Mouse (Mus musculus): ENCODE data around the gene Tmem184b. TPM values are rescaled to one million over a fixed set of nuclear protein-coding genes. Genes with fewer than 3 reads are reported as not detected.

Gene Tmem184b
- polyA plus RNA-seq, 1 experiment from 2014 or later = 34.1 TPM

DNA sequence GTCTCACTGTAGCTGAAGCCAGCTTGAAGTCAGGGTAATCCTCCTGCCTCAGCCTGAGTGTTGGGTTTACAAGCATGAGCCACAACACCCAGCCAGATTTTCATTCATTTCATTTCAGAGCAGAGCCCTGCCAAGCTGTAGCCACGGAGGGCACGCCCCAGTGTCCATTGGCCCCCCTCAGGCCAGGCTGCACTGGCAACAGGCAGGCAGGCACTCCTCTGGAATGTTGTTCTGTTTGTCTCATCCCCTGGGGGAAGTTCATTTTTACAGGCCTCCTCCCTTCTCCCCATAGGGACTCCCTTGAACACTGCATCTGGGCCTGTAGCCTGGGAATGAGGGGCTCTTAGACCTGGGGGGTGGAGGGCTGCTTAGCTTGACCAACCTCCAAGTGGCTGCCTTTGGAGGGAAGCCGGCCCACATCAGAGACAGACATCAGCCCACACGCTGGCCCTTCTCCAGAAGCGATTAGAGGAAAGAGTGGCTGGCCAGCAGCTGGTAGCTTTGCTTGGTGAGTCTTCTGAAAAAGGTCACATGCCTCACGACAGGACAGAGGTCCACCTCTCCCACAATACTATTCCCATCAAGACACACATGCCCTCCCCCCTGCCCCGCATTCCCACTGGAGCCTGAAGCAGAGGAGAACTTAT lies 11.8 kb downstream of the Tmem184b start:
- no peak overlapping the region for H3K9ac ChIP-seq (ENCODE audit: low read depth, low read length)
- no peak for ATAC-seq
- H3K4me3 ChIP-seq (ENCODE audit: low read depth, low read length) = no peak overlapping the region
- H3K27me3 ChIP-seq (replicated peaks; ENCODE audit: control insufficient read depth, insufficient read depth, low read length) = no peaks in the 10 kb centered on the region
- no peak overlapping the region for H3K4me2 ChIP-seq (replicated peaks; ENCODE audit: low read depth)
- no peak for TF ChIP-seq CTCF (IDR thresholded peaks at IDR 0.05; ENCODE audit: low read depth)
- H3K36me3 ChIP-seq (ENCODE audit: control insufficient read depth, insufficient read depth) = no peaks in the 10 kb centered on the region; the same call in 1 of the 2 replicates
- H3K4me1 ChIP-seq (replicated peaks; ENCODE audit: control insufficient read depth, insufficient read depth, low read length) = peaks cover 39% of the 10 kb centered on the region
- H3K27ac ChIP-seq (ENCODE audit: low read depth, low read length) = peak overlapping the region; percentile 29; the same call in 1 of the 2 replicates
- 34% methylated on average over 7 of the region's 7 CpGs for WGBS
- no peaks in the 10 kb centered on the region for H3K9me3 ChIP-seq (ENCODE audit: control insufficient read depth)

DNA sequence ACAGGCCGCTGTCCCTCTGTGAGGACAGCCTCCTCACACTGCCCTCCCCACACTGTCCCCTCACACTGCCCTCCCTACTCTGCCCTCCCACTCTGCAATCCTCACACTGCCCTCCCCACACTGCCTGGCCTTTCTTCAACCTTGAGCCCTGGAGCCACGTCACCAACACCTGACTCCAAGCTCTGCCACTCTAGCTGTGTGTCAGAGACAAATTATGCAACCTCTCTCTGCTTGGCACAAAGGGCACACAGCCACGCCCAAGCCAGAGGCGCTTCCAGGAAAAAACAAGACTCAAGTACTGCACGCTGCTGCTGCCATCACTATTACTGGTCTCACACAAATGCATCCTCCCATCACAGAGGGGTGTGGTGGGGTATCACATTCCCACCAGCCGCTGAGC lies 12.9 kb downstream of the Tmem184b start:
- peak; percentile 84 for ATAC-seq
- WGBS = 44% methylated on average over 6 of the region's 6 CpGs
- Histone ChIP-seq H3K9me3 (ENCODE audit: control insufficient read depth) (no peaks in the 10 kb centered on the region), H3K36me3 (ENCODE audit: control insufficient read depth, insufficient read depth) (no peaks in the 10 kb centered on the region; the same call in 1 of the 2 replicates), H3K9ac (ENCODE audit: low read depth, low read length) (no peak overlapping the region), H3K4me2 (replicated peaks; ENCODE audit: low read depth) (no peak overlapping the region), H3K27me3 (replicated peaks; ENCODE audit: control insufficient read depth, insufficient read depth, low read length) (no peaks in the 10 kb centered on the region), H3K4me1 (replicated peaks; ENCODE audit: control insufficient read depth, insufficient read depth, low read length) (peaks cover 39% of the 10 kb centered on the region), H3K27ac (ENCODE audit: low read depth, low read length) (peak overlapping the region; percentile 82), H3K4me3 (ENCODE audit: low read depth, low read length) (no peak overlapping the region)
- no peak for TF ChIP-seq CTCF (IDR thresholded peaks at IDR 0.05; ENCODE audit: low read depth)

DNA sequence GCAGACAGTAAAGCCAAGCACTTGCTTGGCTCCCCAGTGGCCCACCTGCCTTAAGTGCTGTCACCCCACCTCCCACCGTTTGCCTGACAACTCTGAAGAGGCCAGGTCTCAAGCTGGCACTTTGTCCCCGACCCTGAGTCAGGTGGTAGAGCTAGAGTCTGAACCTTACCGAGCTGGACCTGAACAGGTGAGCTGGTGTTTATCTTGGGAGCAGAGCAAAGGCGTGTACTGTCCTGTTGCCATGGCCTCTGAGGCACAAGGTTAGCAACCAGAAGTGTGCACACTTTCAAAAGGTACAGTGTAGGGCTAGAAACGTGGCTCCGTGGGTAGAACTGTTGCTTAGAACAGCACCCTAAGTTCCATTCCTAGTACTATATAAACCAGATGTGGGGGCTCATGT lies 15.2 kb downstream of the Tmem184b start:
- Histone ChIP-seq H3K4me3 (ENCODE audit: low read depth, low read length) (no peak overlapping the region), H3K9me3 (ENCODE audit: control insufficient read depth) (no peaks in the 10 kb centered on the region), H3K27ac (ENCODE audit: low read depth, low read length) (peak overlapping the region; percentile 85), H3K36me3 (ENCODE audit: control insufficient read depth, insufficient read depth) (no peaks in the 10 kb centered on the region; the same call in 1 of the 2 replicates), H3K9ac (ENCODE audit: low read depth, low read length) (no peak overlapping the region), H3K4me1 (replicated peaks; ENCODE audit: control insufficient read depth, insufficient read depth, low read length) (peaks cover 35% of the 10 kb centered on the region), H3K4me2 (replicated peaks; ENCODE audit: low read depth) (0 out of 2 replicates have a peak overlapping the region, but pooled peaks have one; percentile 1), H3K27me3 (replicated peaks; ENCODE audit: control insufficient read depth, insufficient read depth, low read length) (no peaks in the 10 kb centered on the region)
- ATAC-seq = peak; percentile 62
- no peak for TF ChIP-seq CTCF (IDR thresholded peaks at IDR 0.05; ENCODE audit: low read depth)
- WGBS = 28% methylated on average over 6 of the region's 6 CpGs

DNA sequence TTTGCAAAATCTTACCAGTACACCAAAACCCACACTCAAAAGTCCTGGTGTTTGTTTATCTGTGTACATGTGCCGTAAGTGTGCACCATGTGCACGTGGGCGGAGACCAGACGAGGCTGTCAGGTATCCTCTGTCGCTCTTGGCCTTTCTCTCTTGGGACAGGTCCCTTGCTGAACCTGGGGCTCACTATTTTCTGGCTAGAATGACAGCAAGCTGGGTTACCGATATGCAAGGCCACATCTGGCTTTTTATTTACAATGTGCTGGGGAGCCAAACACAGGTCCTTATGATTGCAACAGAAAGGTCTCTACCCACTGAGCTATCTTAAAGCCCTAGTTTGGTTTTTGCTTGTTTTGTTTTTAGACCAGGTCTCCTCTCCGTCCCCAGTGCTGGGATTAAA lies 15.8 kb downstream of the Tmem184b start:
- no peak overlapping the region for H3K4me3 ChIP-seq (ENCODE audit: low read depth, low read length)
- WGBS = 70% methylated on average over 7 of the region's 7 CpGs
- peaks cover 35% of the 10 kb centered on the region for H3K4me1 ChIP-seq (replicated peaks; ENCODE audit: control insufficient read depth, insufficient read depth, low read length)
- no peak overlapping the region for H3K4me2 ChIP-seq (replicated peaks; ENCODE audit: low read depth)
- no peaks in the 10 kb centered on the region for H3K9me3 ChIP-seq (ENCODE audit: control insufficient read depth)
- no peak for TF ChIP-seq CTCF (IDR thresholded peaks at IDR 0.05; ENCODE audit: low read depth)
- peak overlapping the region; percentile 85 for H3K27ac ChIP-seq (ENCODE audit: low read depth, low read length)
- no peaks in the 10 kb centered on the region for H3K36me3 ChIP-seq (ENCODE audit: control insufficient read depth, insufficient read depth)
- no peak for ATAC-seq
- H3K9ac ChIP-seq (ENCODE audit: low read depth, low read length) = no peak overlapping the region
- no peaks in the 10 kb centered on the region for H3K27me3 ChIP-seq (replicated peaks; ENCODE audit: control insufficient read depth, insufficient read depth, low read length)

DNA sequence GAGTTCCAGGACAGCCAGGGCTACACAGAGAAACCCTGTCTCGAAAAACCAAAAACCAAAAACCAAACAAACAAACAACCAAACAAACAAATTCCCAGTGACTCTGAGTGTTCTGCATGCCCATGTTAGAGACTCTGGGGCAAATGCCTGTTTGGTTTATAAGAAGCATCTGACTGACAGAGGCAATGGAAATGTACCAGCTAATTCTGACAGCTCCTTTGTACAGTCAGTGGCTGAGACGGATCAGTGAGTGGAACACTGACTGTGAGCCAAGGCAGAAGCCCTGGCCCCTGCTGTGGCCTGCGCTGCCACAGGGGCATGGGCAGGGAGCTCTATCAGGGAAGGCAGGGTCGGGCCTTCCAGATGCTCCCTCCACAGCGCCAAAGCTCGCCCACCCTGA lies 16.3 kb downstream of the Tmem184b start:
- Histone ChIP-seq H3K4me3 (ENCODE audit: low read depth, low read length) (no peak overlapping the region), H3K4me2 (replicated peaks; ENCODE audit: low read depth) (no peak overlapping the region), H3K27ac (ENCODE audit: low read depth, low read length) (0 out of 2 replicates have a peak overlapping the region, but pooled peaks have one; percentile 11), H3K36me3 (ENCODE audit: control insufficient read depth, insufficient read depth) (no peaks in the 10 kb centered on the region), H3K9me3 (ENCODE audit: control insufficient read depth) (no peaks in the 10 kb centered on the region), H3K9ac (ENCODE audit: low read depth, low read length) (no peak overlapping the region), H3K27me3 (replicated peaks; ENCODE audit: control insufficient read depth, insufficient read depth, low read length) (no peaks in the 10 kb centered on the region), H3K4me1 (replicated peaks; ENCODE audit: control insufficient read depth, insufficient read depth, low read length) (peaks cover 35% of the 10 kb centered on the region)
- 70% methylated on average over 6 of the region's 6 CpGs for WGBS
- no peak for ATAC-seq
- no peak for TF ChIP-seq CTCF (IDR thresholded peaks at IDR 0.05; ENCODE audit: low read depth)

DNA sequence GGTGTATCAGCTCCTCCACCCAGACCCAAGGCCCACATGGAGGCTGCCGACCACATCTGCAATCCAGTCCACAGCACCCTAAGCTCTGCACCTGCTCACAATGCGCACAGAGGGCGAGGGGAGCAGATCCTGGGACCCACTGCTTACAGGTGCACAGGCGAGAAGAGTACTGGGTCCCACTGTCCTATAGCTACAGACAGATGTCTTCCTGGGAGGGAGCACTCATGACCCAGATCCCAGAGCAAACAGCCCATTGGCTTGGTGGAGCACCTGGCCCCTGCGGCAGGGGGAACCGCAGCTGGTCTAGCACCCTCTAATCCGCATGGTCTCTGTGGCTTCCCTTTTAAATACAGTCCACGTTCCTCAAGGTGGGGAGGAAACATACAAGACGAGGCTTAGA lies 21.7 kb downstream of the Tmem184b start:
- Histone ChIP-seq H3K27me3 (replicated peaks; ENCODE audit: control insufficient read depth, insufficient read depth, low read length) (no peaks in the 10 kb centered on the region), H3K9ac (ENCODE audit: low read depth, low read length) (no peak overlapping the region), H3K36me3 (ENCODE audit: control insufficient read depth, insufficient read depth) (peaks cover 19% of the 10 kb centered on the region), H3K27ac (ENCODE audit: low read depth, low read length) (no peak overlapping the region), H3K9me3 (ENCODE audit: control insufficient read depth) (no peaks in the 10 kb centered on the region), H3K4me3 (ENCODE audit: low read depth, low read length) (no peak overlapping the region), H3K4me1 (replicated peaks; ENCODE audit: control insufficient read depth, insufficient read depth, low read length) (no peaks in the 10 kb centered on the region), H3K4me2 (replicated peaks; ENCODE audit: low read depth) (no peak overlapping the region)
- no peak for TF ChIP-seq CTCF (IDR thresholded peaks at IDR 0.05; ENCODE audit: low read depth)
- no peak for ATAC-seq
- 89% methylated on average over 9 of the region's 9 CpGs for WGBS

Data from intestine, postnatal 0 days (tissue).